Mouse (Mus musculus) T-helper 1 cell (primary cell): ENCODE measurements around the gene Mrps23.

Experiments
- in situ Hi-C: fragments of 300-600 bp; cut with MboI, MseI; formaldehyde crosslinking; loops from one replicate; pipeline ENCODE4 v1.15.1; 2025; ENCODE audit warnings: high pct_unique_total_duplicates

The Mrps23 gene

GRCm38 (mm10) chr11:88207697-88208096, 3.5 kb downstream of the Mrps23 start:
- in situ Hi-C loops, result no loop called here

DNA sequence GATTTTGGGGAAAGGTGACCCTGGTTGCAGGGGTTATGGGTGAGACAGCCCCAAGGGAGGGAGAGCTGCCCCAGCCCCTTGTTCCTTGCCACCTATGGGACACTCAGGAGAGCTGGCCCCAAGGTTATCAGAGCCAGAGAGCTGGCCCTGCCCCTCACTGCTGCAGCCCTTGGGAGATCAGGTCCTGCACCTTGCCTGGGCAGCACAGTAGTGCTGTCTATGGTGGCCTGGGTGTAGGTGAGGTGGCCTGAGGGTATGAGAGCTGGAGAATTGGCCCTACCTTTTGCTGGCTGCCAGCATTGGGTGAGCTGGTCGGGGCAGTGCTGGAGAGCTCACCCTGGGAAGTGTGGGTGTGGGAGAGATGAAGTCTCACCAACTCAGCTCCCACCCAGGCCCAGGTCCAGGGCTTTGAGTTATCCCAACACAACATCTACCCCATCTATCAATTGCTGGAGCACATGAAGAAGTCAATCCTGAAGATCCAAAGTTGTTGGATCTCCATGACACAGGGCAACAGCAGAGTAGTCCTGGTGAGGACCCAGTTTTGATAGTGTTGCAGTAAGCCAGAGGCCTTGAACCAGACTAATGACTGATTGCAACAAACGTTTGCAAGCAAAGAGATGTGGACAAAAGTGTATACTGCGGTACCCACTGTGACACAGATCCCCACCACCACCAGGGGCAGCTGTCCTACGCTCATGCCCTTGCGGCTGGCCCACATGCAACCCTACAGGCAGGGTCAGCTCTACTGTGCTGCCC, 7.8 kb downstream of the Mrps23 start:
- in situ Hi-C loops, result loop anchor here (10.0 kb wide), 1 partner anchor 613 kb away; no protein-coding TSS in a partner anchor

- in situ Hi-C loops, result loop anchor here (10.0 kb wide), 1 partner anchor 611 kb away; no protein-coding TSS in a partner anchor
These were observed 9.6 kb downstream of the Mrps23 start for GRCm38 (mm10) chr11:88213757-88214156.

DNA sequence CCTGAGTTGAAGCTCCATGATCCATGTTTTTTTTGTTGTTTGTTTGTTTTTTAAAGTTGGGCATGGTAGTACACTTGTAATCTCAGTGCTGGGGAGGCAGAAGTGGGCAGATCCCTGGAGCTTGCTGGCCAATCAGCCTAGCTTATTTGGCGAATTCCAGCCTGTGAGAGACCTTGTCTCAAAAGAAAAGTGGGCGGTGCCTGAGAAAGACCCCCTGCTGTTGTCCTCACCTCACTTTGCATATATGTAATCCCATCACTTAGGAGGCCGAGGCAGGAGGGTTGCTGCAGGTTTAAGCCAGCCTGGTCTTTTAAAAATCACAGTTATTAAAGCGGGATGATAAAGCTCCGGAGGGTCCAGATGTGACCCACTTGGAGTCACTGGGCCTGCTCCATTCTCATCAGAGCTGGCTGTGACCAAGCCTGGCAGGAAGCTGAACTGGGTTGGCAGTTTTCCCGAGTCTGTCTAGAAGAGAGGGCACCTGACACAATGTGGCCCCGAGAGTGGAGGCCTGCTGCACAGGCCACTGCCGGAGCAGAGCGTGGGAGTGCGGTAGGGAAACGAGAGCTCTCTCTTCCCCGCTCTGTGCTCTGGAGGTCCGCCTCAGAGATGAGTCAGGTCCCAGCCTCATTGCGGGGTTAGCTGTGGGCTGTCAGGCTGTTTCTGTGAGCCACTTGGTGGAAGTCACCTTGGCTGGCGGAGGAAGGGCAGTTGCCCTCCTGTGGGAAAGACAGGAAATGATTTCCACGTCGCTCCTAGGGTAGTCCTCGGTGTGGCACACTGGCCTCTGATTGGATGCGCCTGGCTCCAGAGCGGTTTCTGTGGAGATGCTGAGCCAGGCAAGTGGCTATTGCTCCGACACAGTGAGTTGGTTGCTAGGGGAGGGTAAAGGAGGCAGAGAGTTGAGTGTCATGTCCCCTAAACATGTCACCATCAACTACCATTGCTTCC, 11.0 kb downstream of the Mrps23 start:
- in situ Hi-C loops, result loop anchor here (10.0 kb wide), 1 partner anchor 610 kb away; no protein-coding TSS in a partner anchor

- in situ Hi-C loops, result loop anchor here (10.0 kb wide), 1 partner anchor 609 kb away; no protein-coding TSS in a partner anchor
These were observed 12.1 kb downstream of the Mrps23 start for GRCm38 (mm10) chr11:88216231-88216685.

DNA sequence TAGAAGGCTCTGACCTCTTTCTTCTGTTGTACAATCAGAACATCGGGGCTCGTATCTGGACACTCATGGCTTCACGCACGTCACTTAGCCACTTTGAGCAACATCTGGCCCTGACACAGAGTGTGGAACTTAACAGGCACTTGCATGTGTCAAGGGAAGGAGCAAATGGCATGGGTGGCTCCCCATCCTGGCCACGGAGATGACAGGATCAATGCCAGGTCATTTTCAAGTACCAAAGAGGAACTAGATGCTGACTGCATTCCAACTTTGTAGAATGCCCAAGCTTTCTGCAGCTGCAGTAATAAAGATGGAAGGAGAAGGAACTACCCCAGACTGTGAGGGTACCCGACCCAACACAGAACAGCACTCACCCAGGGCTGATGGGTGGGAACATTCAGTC, 14.0 kb downstream of the Mrps23 start:
- in situ Hi-C loops, result loop anchor here (10.0 kb wide), 1 partner anchor 607 kb away; no protein-coding TSS in a partner anchor

GRCm38 (mm10) chr11:88218586-88218985, 14.4 kb downstream of the Mrps23 start:
- in situ Hi-C loops, result loop anchor here (10.0 kb wide), 1 partner anchor 606 kb away; no protein-coding TSS in a partner anchor

DNA sequence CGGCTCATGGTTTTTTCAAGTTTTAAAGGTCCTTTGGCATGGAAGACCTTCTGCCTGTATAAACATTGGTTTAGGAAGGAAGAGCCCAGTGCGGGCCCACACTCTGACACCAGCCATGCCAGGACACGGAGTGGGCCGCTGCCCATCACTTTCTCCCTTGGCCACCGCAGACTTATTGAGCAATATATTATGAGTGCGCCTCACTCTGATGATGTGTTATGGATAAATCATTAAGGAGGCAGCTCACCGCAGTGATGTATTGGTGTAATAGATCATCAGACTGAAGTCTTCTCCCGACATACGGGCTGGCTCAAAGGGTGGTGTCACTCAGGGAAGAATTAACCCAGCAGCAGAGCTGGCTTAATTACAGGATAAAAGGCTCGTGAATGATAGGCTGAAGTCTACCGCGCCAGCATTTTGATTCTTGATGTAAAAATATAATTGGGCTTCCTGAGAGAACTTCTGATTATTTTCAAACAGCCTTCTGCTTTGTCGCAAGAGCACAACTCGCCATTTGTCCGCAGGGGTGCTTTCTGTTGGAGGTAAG, 17.8 kb downstream of the Mrps23 start:
- in situ Hi-C loops, result no loop called here

- in situ Hi-C loops, result no loop called here
These were observed 23.1 kb downstream of the Mrps23 start for GRCm38 (mm10) chr11:88227001-88227957.

- in situ Hi-C loops, result no loop called here
These were observed 27.1 kb downstream of the Mrps23 start for GRCm38 (mm10) chr11:88231213-88231790.

DNA sequence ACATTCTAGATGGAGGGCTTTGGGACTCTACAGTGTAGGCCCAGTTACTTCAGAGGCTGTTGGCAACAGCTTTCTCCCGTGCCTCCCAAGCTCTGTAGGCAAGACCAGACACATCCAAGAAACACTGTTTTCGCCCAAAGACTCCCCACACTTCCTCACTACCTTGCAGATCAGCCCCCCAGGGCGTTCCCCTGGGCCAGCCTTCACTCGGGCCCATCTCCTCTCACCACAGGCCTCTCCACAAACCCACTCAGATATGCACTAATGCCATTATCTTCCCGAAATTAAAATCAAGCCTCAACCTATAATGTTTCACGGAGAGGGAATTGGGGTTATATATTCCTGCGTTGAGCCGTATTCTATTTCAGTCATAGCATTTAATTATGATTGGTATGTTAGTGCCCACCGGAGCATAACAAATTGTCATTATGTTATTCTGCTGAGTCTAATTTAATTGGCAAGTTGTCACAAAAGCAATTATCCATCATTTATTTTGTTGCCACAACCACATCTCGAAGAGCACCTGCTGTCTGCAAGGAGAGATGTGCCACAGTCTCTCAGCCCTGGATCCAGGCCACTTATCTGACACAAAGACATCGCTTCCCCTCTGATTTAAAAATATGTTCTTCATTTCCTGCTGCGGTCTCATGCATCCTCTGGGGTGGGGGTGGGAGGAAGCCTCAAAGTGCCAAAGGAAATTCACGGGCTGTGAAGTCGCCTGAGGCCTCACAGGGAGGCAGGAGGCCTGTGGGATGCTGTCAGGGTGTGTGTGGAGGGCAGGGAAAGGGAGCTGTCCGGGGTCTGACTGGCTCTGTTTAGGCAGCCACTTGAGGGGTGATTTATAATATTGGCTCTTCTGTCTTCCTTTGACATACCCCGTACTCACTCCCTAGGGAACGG, 29.6 kb downstream of the Mrps23 start:
- in situ Hi-C loops, result no loop called here

DNA sequence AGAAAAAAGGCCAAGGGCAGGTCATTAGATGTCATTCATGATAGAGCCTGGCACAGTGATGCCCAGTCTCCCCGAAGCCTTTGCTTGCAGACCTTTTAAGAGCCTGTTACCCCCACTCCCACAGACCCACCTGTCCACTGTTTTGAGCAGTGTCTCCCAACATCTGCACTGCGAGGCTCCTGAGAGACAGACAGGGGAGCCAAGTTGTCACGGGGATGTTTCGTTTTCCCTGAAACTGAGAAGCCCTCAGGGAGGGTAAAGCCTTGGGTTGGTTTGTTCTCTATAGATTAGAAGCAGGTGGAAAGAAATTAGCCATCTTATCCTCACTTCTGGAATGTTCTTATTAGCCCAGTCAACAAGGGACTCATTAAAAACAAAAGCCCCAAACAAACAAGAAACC, 30.6 kb downstream of the Mrps23 start:
- in situ Hi-C loops, result no loop called here

- in situ Hi-C loops, result no loop called here
These were observed 31.3 kb downstream of the Mrps23 start for GRCm38 (mm10) chr11:88235221-88236203.

DNA sequence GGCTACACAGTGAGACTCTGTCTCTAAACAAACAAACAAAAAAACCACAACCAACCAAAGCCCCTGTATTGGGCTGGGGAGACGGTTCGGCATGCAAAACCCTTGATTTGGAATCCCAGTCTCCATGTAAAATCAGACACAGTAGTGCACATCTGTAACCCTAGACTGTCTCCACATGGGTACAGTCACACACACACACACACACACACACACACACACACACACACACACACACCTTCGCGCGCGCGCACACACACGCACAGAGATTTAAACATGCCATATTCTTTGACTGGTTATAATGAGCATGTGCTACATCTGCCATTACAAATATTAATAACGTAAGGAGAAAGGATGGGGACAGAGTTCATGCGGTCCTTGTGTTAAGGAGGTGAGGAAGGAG, 36.1 kb downstream of the Mrps23 start:
- in situ Hi-C loops, result no loop called here

DNA sequence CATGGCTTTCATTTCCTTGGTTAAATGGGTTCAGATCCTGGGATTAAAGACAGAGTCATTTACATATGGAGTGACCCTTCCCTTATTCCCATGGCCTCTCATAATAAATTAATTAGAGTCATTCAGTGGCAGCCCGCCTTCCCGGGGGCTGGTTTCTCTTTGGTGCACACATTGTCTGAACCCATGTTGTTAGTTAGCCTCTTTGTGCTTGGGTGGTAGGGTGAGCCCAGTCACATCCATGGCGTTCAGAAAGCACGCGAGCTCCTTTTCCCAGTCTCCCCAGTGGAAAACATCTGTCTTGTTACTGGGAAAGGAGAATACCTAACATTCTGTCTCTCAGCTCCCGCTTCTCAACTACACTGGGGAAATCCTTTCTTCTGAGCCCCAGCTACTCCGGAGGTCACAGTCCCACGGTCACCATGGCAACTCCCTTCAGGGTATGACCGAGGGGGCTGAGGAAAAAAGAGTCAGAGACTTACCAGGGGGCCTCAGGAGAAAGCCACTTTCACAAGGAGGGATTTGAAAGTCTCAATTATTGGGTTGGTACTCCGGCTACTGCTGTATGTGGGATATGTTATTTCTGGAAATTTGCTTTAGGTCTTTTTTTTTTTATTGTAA, 36.7 kb downstream of the Mrps23 start:
- in situ Hi-C loops, result no loop called here

GRCm38 (mm10) chr11:88241468-88242301, 37.5 kb downstream of the Mrps23 start:
- in situ Hi-C loops, result no loop called here
